Mouse (Mus musculus): ENCODE data around the gene Npcd. TPM values are rescaled to one million over a fixed set of nuclear protein-coding genes. Genes with fewer than 3 reads are reported as not detected.

Npcd gene
- polyA plus RNA-seq (2015; fragmentation: Nextera tagmentation; extraction: Ambion mirVana), result not detected in 2 replicates

GRCm38 (mm10) chr15:79834130-79834880 is at the start of gene Npcd, which contains the start of gene Cbx6:
Npcd (minus strand) TSS chr15:79834237.
Cbx6 (minus strand) TSS chr15:79834688.
- ATAC-seq (ENCODE audit: low FRiP score, low TSS enrichment), result peak; percentile 88
- peak within 1 kb of the TSS; percentile 94 for H3K27ac ChIP-seq (ENCODE audit: low read length)
- no peaks in the 10 kb centered on the region for H3K9me3 ChIP-seq (ENCODE audit: low read length)
- H3K27me3 ChIP-seq (ENCODE audit: insufficient read depth, low read length), result no peaks in the 10 kb centered on the region
- H3K4me1 ChIP-seq (ENCODE audit: insufficient read depth, low read length), result peaks cover 42% of the 10 kb centered on the region
- under 1% methylated on average over 58 of the region's 58 CpGs for WGBS
- H3K4me2 ChIP-seq (replicated peaks; ENCODE audit: low read depth, low read length), result peak within 1 kb of the TSS; percentile 97
- peak within 1 kb of the TSS; percentile 84 for H3K4me3 ChIP-seq (ENCODE audit: low read length)
- H3K9ac ChIP-seq (replicated peaks; ENCODE audit: low read length), result peak within 1 kb of the TSS; percentile 93
- peaks cover 7% of the 10 kb centered on the region; the same call in 1 of the 2 replicates for H3K36me3 ChIP-seq (ENCODE audit: insufficient read depth, low read length)

DNA sequence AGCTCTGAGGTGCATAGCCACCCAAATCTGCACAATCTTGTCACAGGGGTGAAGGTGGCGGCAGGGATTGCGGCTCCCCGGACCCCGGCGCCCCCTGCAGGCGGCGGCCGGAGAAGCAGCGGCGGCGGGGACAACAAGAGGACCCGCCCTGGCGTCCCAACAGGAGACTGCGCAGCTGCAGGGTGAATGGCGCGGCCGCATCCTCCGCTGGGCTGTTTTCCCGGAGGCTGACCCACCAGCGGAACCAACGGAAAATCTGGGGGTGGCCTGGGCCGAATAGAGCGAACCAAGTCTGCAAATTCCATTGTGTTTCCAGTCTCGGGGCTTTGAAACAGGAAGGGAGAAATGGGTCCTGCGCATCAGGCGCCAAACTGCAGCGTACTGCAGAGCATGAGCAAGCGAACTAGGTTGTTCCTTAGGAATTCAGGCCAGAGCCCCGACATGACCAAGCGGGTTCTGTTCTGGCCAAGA is 49.4 kb upstream of the Npcd start:
- ATAC-seq (ENCODE audit: low FRiP score, low TSS enrichment), result peak; percentile 91
- Histone ChIP-seq H3K27me3 (ENCODE audit: insufficient read depth, low read length) (no peaks in the 10 kb centered on the region), H3K4me2 (replicated peaks; ENCODE audit: low read depth, low read length) (peak overlapping the region; percentile 78), H3K9ac (replicated peaks; ENCODE audit: low read length) (peak overlapping the region; percentile 71), H3K4me1 (ENCODE audit: insufficient read depth, low read length) (peaks cover 21% of the 10 kb centered on the region; the same call in 1 of the 2 replicates), H3K36me3 (ENCODE audit: insufficient read depth, low read length) (no peaks in the 10 kb centered on the region), H3K4me3 (ENCODE audit: low read length) (peak overlapping the region; percentile 53), H3K27ac (ENCODE audit: low read length) (peak overlapping the region; percentile 94), H3K9me3 (ENCODE audit: low read length) (no peaks in the 10 kb centered on the region)
- WGBS, result under 1% methylated on average over 30 of the region's 30 CpGs

DNA sequence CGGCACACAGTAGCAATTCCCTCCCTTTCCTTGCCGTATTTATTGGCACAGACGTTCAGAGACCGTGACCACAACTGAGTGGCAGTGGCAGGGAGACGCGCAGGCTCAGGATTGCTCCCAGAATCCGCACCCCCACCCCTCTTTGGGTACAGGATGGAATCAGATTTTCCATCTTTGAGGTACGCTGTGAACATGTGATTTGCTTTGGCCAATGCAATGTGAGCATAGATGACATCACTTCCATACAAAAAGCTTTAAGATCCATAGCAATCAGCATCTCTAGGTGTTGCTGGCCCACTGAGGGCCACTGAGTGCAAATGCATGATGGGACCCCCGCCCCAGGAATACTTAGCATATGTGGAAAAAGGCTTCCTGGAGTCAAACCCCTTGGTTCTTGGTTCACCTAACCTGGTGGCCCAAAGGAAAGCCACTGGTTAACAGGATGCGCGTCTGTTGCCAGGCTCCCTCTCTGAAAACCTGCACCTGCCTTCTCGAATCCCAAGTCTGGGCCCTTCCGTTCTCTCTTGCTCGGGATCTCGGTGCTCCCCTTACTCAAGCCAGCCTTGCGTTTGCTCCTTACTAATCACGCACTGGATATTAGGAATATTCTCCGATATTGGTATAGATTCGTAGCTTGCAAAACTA is 48.7 kb upstream of the Npcd start:
- peak overlapping the region; percentile 53 for H3K4me3 ChIP-seq (ENCODE audit: low read length)
- no peak overlapping the region for H3K27ac ChIP-seq (ENCODE audit: low read length)
- H3K4me1 ChIP-seq (ENCODE audit: insufficient read depth, low read length), result peaks cover 23% of the 10 kb centered on the region; the same call in 1 of the 2 replicates
- H3K9ac ChIP-seq (replicated peaks; ENCODE audit: low read length), result peak overlapping the region; percentile 71
- 19% methylated on average over 19 of the region's 19 CpGs for WGBS
- no peaks in the 10 kb centered on the region for H3K27me3 ChIP-seq (ENCODE audit: insufficient read depth, low read length)
- H3K9me3 ChIP-seq (ENCODE audit: low read length), result no peaks in the 10 kb centered on the region
- peak overlapping the region; percentile 78 for H3K4me2 ChIP-seq (replicated peaks; ENCODE audit: low read depth, low read length)
- ATAC-seq (ENCODE audit: low FRiP score, low TSS enrichment), result no peak
- no peaks in the 10 kb centered on the region for H3K36me3 ChIP-seq (ENCODE audit: insufficient read depth, low read length)

GRCm38 (mm10) chr15:79880477-79880876 is 46.4 kb upstream of the Npcd start:
- no peak overlapping the region for H3K4me3 ChIP-seq (ENCODE audit: low read length)
- H3K9me3 ChIP-seq (ENCODE audit: low read length), result no peaks in the 10 kb centered on the region
- H3K36me3 ChIP-seq (ENCODE audit: insufficient read depth, low read length), result no peaks in the 10 kb centered on the region
- no peak overlapping the region for H3K27ac ChIP-seq (ENCODE audit: low read length)
- peaks cover 23% of the 10 kb centered on the region; the same call in 1 of the 2 replicates for H3K4me1 ChIP-seq (ENCODE audit: insufficient read depth, low read length)
- no peak overlapping the region for H3K4me2 ChIP-seq (replicated peaks; ENCODE audit: low read depth, low read length)
- no peak for ATAC-seq (ENCODE audit: low FRiP score, low TSS enrichment)
- no peak overlapping the region for H3K9ac ChIP-seq (replicated peaks; ENCODE audit: low read length)
- WGBS, result 91% methylated on average over 3 of the region's 3 CpGs
- H3K27me3 ChIP-seq (ENCODE audit: insufficient read depth, low read length), result no peaks in the 10 kb centered on the region

DNA sequence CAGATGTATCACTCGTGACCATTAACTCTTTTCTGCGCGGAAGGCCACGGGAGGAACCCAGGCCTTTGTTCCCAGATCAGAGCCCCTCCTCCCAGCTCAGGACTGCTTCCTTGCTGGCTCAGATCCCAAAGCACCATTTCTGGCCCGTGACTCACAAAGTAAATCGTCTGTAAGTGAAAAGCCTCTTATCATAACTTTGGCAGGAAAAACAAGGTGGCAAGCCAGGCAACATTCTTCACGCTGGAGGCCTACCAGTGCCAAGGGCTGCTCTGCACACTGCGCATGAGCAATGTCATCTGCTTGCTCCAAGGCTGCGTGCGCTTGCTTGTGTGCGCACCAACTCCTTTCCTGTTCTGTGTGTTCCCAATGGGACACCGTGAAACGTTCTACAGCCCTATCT is 45.3 kb upstream of the Npcd start:
- Histone ChIP-seq H3K4me2 (replicated peaks; ENCODE audit: low read depth, low read length) (peak overlapping the region; percentile 31; the same call in 1 of the 2 replicates), H3K9ac (replicated peaks; ENCODE audit: low read length) (peak overlapping the region; percentile 49; the same call in 1 of the 2 replicates), H3K27me3 (ENCODE audit: insufficient read depth, low read length) (no peaks in the 10 kb centered on the region), H3K4me1 (ENCODE audit: insufficient read depth, low read length) (peaks cover 23% of the 10 kb centered on the region; the same call in 1 of the 2 replicates), H3K4me3 (ENCODE audit: low read length) (no peak overlapping the region), H3K9me3 (ENCODE audit: low read length) (no peaks in the 10 kb centered on the region), H3K27ac (ENCODE audit: low read length) (peak overlapping the region; percentile 91), H3K36me3 (ENCODE audit: insufficient read depth, low read length) (no peaks in the 10 kb centered on the region)
- peak; percentile 46; the same call in 1 of the 2 replicates for ATAC-seq (ENCODE audit: low FRiP score, low TSS enrichment)
- WGBS, result 26% methylated on average over 13 of the region's 13 CpGs

DNA sequence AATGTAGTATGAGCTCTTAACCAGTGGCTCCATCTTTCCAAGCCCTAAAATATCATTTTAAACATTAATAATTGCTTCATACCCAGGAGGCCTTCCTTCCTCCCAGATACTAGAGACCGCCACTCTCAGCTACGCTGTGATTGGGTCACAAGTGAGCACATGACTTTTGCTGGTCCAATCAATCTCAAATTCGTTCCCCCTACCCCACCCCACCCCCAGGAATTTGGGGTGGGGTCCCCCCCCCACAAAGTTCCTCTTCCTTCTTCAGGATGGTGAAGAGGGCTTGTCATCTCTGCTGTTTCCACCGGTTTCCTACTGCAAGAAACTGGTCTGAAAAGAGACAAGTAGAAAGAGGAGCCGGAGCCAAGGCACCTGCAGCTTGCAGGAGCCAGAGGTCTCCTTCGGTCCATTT is 44.7 kb upstream of the Npcd start:
- no peaks in the 10 kb centered on the region for H3K36me3 ChIP-seq (ENCODE audit: insufficient read depth, low read length)
- peak overlapping the region; percentile 31; the same call in 1 of the 2 replicates for H3K4me2 ChIP-seq (replicated peaks; ENCODE audit: low read depth, low read length)
- no peaks in the 10 kb centered on the region for H3K27me3 ChIP-seq (ENCODE audit: insufficient read depth, low read length)
- H3K9ac ChIP-seq (replicated peaks; ENCODE audit: low read length), result peak overlapping the region; percentile 49; the same call in 1 of the 2 replicates
- H3K9me3 ChIP-seq (ENCODE audit: low read length), result no peaks in the 10 kb centered on the region
- H3K4me1 ChIP-seq (ENCODE audit: insufficient read depth, low read length), result peaks cover 23% of the 10 kb centered on the region; the same call in 1 of the 2 replicates
- no peak overlapping the region for H3K4me3 ChIP-seq (ENCODE audit: low read length)
- ATAC-seq (ENCODE audit: low FRiP score, low TSS enrichment), result no peak
- peak overlapping the region; percentile 91 for H3K27ac ChIP-seq (ENCODE audit: low read length)
- 43% methylated on average over 6 of the region's 6 CpGs for WGBS

- H3K4me1 ChIP-seq (ENCODE audit: insufficient read depth, low read length), result peaks cover 15% of the 10 kb centered on the region; the same call in 1 of the 2 replicates
- WGBS, result 61% methylated on average over 18 of the region's 18 CpGs
- no peak overlapping the region for H3K4me2 ChIP-seq (replicated peaks; ENCODE audit: low read depth, low read length)
- no peaks in the 10 kb centered on the region for H3K36me3 ChIP-seq (ENCODE audit: insufficient read depth, low read length)
- H3K9ac ChIP-seq (replicated peaks; ENCODE audit: low read length), result no peak overlapping the region
- ATAC-seq (ENCODE audit: low FRiP score, low TSS enrichment), result no peak
- no peaks in the 10 kb centered on the region for H3K27me3 ChIP-seq (ENCODE audit: insufficient read depth, low read length)
- no peak overlapping the region for H3K4me3 ChIP-seq (ENCODE audit: low read length)
- no peak overlapping the region for H3K27ac ChIP-seq (ENCODE audit: low read length)
- no peaks in the 10 kb centered on the region for H3K9me3 ChIP-seq (ENCODE audit: low read length)
Observed at GRCm38 (mm10) chr15:79875261-79875995, 41.4 kb upstream of the Npcd start.

- no peaks in the 10 kb centered on the region for H3K36me3 ChIP-seq (ENCODE audit: insufficient read depth, low read length)
- H3K27ac ChIP-seq (ENCODE audit: low read length), result no peak overlapping the region
- no peaks in the 10 kb centered on the region for H3K27me3 ChIP-seq (ENCODE audit: insufficient read depth, low read length)
- no peak overlapping the region for H3K9ac ChIP-seq (replicated peaks; ENCODE audit: low read length)
- no peak overlapping the region for H3K4me3 ChIP-seq (ENCODE audit: low read length)
- H3K4me1 ChIP-seq (ENCODE audit: insufficient read depth, low read length), result peaks cover 8% of the 10 kb centered on the region; the same call in 1 of the 2 replicates
- no peak overlapping the region for H3K4me2 ChIP-seq (replicated peaks; ENCODE audit: low read depth, low read length)
- H3K9me3 ChIP-seq (ENCODE audit: low read length), result no peaks in the 10 kb centered on the region; the same call in 1 of the 2 replicates
- WGBS, result 68% methylated on average over 2 of the region's 2 CpGs
- no peak for ATAC-seq (ENCODE audit: low FRiP score, low TSS enrichment)
Observed at GRCm38 (mm10) chr15:79873995-79874394, 40.0 kb upstream of the Npcd start.

GRCm38 (mm10) chr15:79873545-79873944 is 39.5 kb upstream of the Npcd start:
- peaks cover 4% of the 10 kb centered on the region; the same call in 1 of the 2 replicates for H3K4me1 ChIP-seq (ENCODE audit: insufficient read depth, low read length)
- no peaks in the 10 kb centered on the region for H3K36me3 ChIP-seq (ENCODE audit: insufficient read depth, low read length)
- no peaks in the 10 kb centered on the region for H3K27me3 ChIP-seq (ENCODE audit: insufficient read depth, low read length)
- H3K9me3 ChIP-seq (ENCODE audit: low read length), result no peaks in the 10 kb centered on the region; the same call in 1 of the 2 replicates
- H3K9ac ChIP-seq (replicated peaks; ENCODE audit: low read length), result no peak overlapping the region
- WGBS, result 93% methylated on average over 8 of the region's 8 CpGs
- no peak overlapping the region for H3K4me3 ChIP-seq (ENCODE audit: low read length)
- ATAC-seq (ENCODE audit: low FRiP score, low TSS enrichment), result no peak
- no peak overlapping the region for H3K27ac ChIP-seq (ENCODE audit: low read length)
- H3K4me2 ChIP-seq (replicated peaks; ENCODE audit: low read depth, low read length), result no peak overlapping the region
